Mouse (Mus musculus) CH12.LX (cell line): ENCODE measurements around the gene St6gal1. TPM values are rescaled to one million over a fixed set of nuclear protein-coding genes. Genes with fewer than 3 reads are reported as not detected.

ENCODE experiments used
- DNase-seq: peaks from one replicate; pipeline ENCODE4 v3.0.0-alpha.2; 2013; ENCODE audit errors: extremely low read depth
- H3K27ac ChIP-seq: 2 replicates; pipeline ENCODE4 v1.5.1; 2012; ENCODE audit warnings: low read depth, mild to moderate bottlenecking, control low read depth, moderate library complexity; ENCODE audit not compliant: insufficient read depth
- H3K27me3 ChIP-seq: replicated peaks from 2 replicates; pipeline ENCODE3; 2012; ENCODE audit warnings: inconsistent platforms
- H3K36me3 ChIP-seq, 2 experiments: replicated peaks in 1 of 2; 2 replicates each; pipeline versions ENCODE3 to v1.6.1; 2012; ENCODE audit warnings: inconsistent platforms in 1 of 2, low read length in 1 of 2, mild to moderate bottlenecking in 1 of 2, mixed read lengths in 1 of 2, moderate library complexity in 1 of 2; ENCODE audit not compliant: control insufficient read depth in 1 of 2, insufficient read depth in 1 of 2
- H3K4me1 ChIP-seq, 2 experiments: 2 replicates each; pipeline ENCODE4 v1.6.1; 2012; ENCODE audit warnings: inconsistent platforms in 1 of 2, moderate library complexity in 1 of 2; ENCODE audit not compliant: insufficient read depth in 2 of 2, control insufficient read depth in 1 of 2
- H3K4me2 ChIP-seq: 2 replicates; pipeline ENCODE4 v1.6.1; 2012; ENCODE audit warnings: low read depth, mild to moderate bottlenecking, control low read depth; ENCODE audit not compliant: poor library complexity, insufficient read depth, severe bottlenecking
- H3K4me3 ChIP-seq, 3 experiments: fragments of 150-350 bp in 1 of 3; sonication (generic) in 1 of 3; replicated peaks in 1 of 3; 2 replicates each; pipeline versions ENCODE3 to v1.5.1; 2011 to 2012; ENCODE audit warnings: low read depth in 2 of 3, low read length in 2 of 3, mild to moderate bottlenecking in 2 of 3, moderate library complexity in 2 of 3, control low read depth in 1 of 3, improper control_type of control experiment in 1 of 3, inconsistent platforms in 1 of 3, mixed read lengths in 1 of 3; ENCODE audit not compliant: poor library complexity in 1 of 3
- H3K79me2 ChIP-seq: replicated peaks from 2 replicates; pipeline ENCODE4 v1.6.1; 2012; ENCODE audit warnings: mild to moderate bottlenecking, moderate library complexity; ENCODE audit not compliant: control insufficient read depth, poor library complexity, insufficient read depth, severe bottlenecking; ENCODE audit errors: extremely low read depth
- H3K9ac ChIP-seq: 2 replicates; pipeline ENCODE4 v1.6.1; 2012; ENCODE audit warnings: low read depth, mild to moderate bottlenecking, control low read depth, moderate library complexity; ENCODE audit not compliant: insufficient read depth
- H3K9me3 ChIP-seq: replicated peaks from 2 replicates; pipeline ENCODE3; 2012; ENCODE audit warnings: low read length, inconsistent platforms, mixed read lengths
- BHLHE40 ChIP-seq: IDR thresholded peaks from 2 replicates; pipeline ENCODE4 v1.6.1; 2011; ENCODE audit warnings: mild to moderate bottlenecking, low read depth, low read length, improper control_type of control experiment
- CHD1 ChIP-seq: IDR thresholded peaks from 2 replicates; pipeline ENCODE4 v1.6.1; 2012; ENCODE audit warnings: low read depth, low read length, improper control_type of control experiment, inconsistent platforms
- CHD2 ChIP-seq: IDR thresholded peaks from 2 replicates; pipeline ENCODE4 v1.6.1; 2011; ENCODE audit warnings: low read length, improper control_type of control experiment
- CTCF ChIP-seq, 2 experiments: IDR thresholded peaks in 1 of 2; conservative IDR thresholded peaks in 1 of 2; 2 replicates each; pipeline ENCODE4 v1.5.1; 2011 to 2012; ENCODE audit warnings: low read depth in 2 of 2, low read length in 2 of 2, improper control_type of control experiment in 1 of 2, inconsistent platforms in 1 of 2, mild to moderate bottlenecking in 1 of 2, moderate library complexity in 1 of 2
- E2F4 ChIP-seq: IDR thresholded peaks from 2 replicates; pipeline ENCODE4 v1.6.1; 2011; ENCODE audit warnings: low read depth, low read length, improper control_type of control experiment; ENCODE audit not compliant: insufficient replicate concordance
- ELF1 ChIP-seq: IDR thresholded peaks from 2 replicates; pipeline ENCODE4 v1.6.1; 2014; ENCODE audit warnings: low read depth, mild to moderate bottlenecking, inconsistent platforms, low read length, improper control_type of control experiment
- EP300 ChIP-seq: IDR thresholded peaks from 2 replicates; pipeline ENCODE4 v1.6.1; 2011; ENCODE audit warnings: low read length, improper control_type of control experiment
- ETS1 ChIP-seq: conservative IDR thresholded peaks from 2 replicates; pipeline ENCODE4 v1.6.1; 2012; ENCODE audit warnings: low read depth, mild to moderate bottlenecking, inconsistent platforms, low read length, improper control_type of control experiment, moderate library complexity
- HCFC1 ChIP-seq: IDR thresholded peaks from 2 replicates; pipeline ENCODE4 v1.6.1; 2012; ENCODE audit warnings: low read depth, mild to moderate bottlenecking, inconsistent platforms, low read length, improper control_type of control experiment
- IRF4 ChIP-seq: IDR thresholded peaks from 2 replicates; pipeline ENCODE4 v1.6.1; 2014; ENCODE audit warnings: low read depth, mild to moderate bottlenecking, inconsistent platforms, low read length, improper control_type of control experiment
- JUN ChIP-seq: IDR thresholded peaks from 2 replicates; pipeline ENCODE4 v1.6.1; 2011; ENCODE audit warnings: low read depth, mild to moderate bottlenecking, low read length, improper control_type of control experiment, moderate library complexity; ENCODE audit not compliant: insufficient read depth
- KAT2A ChIP-seq: IDR thresholded peaks from 2 replicates; pipeline ENCODE4 v1.6.1; 2012; ENCODE audit warnings: low read length, improper control_type of control experiment, inconsistent platforms; ENCODE audit not compliant: insufficient replicate concordance
- MAFK ChIP-seq: IDR thresholded peaks from 2 replicates; pipeline ENCODE4 v1.6.1; 2011; ENCODE audit warnings: low read length, improper control_type of control experiment; ENCODE audit not compliant: insufficient replicate concordance
- MAX ChIP-seq: IDR thresholded peaks from 2 replicates; pipeline ENCODE4 v1.6.1; 2011; ENCODE audit warnings: low read length, improper control_type of control experiment
- MAZ ChIP-seq: IDR thresholded peaks from 2 replicates; pipeline ENCODE4 v1.6.1; 2012; ENCODE audit warnings: low read depth, mild to moderate bottlenecking, inconsistent platforms, low read length, improper control_type of control experiment, moderate library complexity
- MEF2A ChIP-seq: IDR thresholded peaks from 2 replicates; pipeline ENCODE4 v1.6.1; 2014; ENCODE audit warnings: low read depth, mild to moderate bottlenecking, inconsistent platforms, low read length, improper control_type of control experiment, borderline replicate concordance
- MXI1 ChIP-seq: IDR thresholded peaks from 2 replicates; pipeline ENCODE4 v1.6.1; 2011; ENCODE audit warnings: mild to moderate bottlenecking, low read depth, low read length, improper control_type of control experiment
- MYC ChIP-seq: IDR thresholded peaks from 2 replicates; pipeline ENCODE4 v1.6.1; 2011; ENCODE audit warnings: low read depth, mild to moderate bottlenecking, improper control_type of control experiment, low read length
- NELFE ChIP-seq: IDR thresholded peaks from 2 replicates; pipeline ENCODE4 v1.6.1; 2011; ENCODE audit warnings: low read depth, low read length, improper control_type of control experiment
- PAX5 ChIP-seq: IDR thresholded peaks from 2 replicates; pipeline ENCODE4 v1.6.1; 2012; ENCODE audit warnings: low read length, inconsistent platforms, mixed read lengths
- POLR2A ChIP-seq: IDR thresholded peaks from 2 replicates; pipeline ENCODE4 v1.6.1; 2011; ENCODE audit warnings: low read depth, mild to moderate bottlenecking, improper control_type of control experiment, low read length
- POLR2AphosphoS2 ChIP-seq: IDR thresholded peaks from 2 replicates; pipeline ENCODE4 v1.6.1; 2011; ENCODE audit warnings: low read depth, low read length, improper control_type of control experiment
- RAD21 ChIP-seq: IDR thresholded peaks from 2 replicates; pipeline ENCODE4 v1.6.1; 2011; ENCODE audit warnings: low read depth, mild to moderate bottlenecking, low read length, improper control_type of control experiment, moderate library complexity
- RCOR1 ChIP-seq: conservative IDR thresholded peaks from 2 replicates; pipeline ENCODE4 v1.6.1; 2012; ENCODE audit warnings: low read depth, mild to moderate bottlenecking, inconsistent platforms, low read length, improper control_type of control experiment
- SIN3A ChIP-seq: IDR thresholded peaks from 2 replicates; pipeline ENCODE4 v1.6.1; 2012; ENCODE audit warnings: low read length, improper control_type of control experiment, inconsistent platforms
- SMC3 ChIP-seq: IDR thresholded peaks from 2 replicates; pipeline ENCODE4 v1.6.1; 2011; ENCODE audit warnings: low read depth, low read length, improper control_type of control experiment
- TBP ChIP-seq: conservative IDR thresholded peaks from 2 replicates; pipeline ENCODE4 v1.6.1; 2011; ENCODE audit warnings: low read depth, low read length, improper control_type of control experiment
- TCF12 ChIP-seq: IDR thresholded peaks from 2 replicates; pipeline ENCODE4 v1.6.1; 2014; ENCODE audit warnings: low read depth, mild to moderate bottlenecking, inconsistent platforms, low read length, improper control_type of control experiment
- UBTF ChIP-seq: IDR thresholded peaks from 2 replicates; pipeline ENCODE4 v1.6.1; 2012; ENCODE audit warnings: low read depth, mild to moderate bottlenecking, inconsistent platforms, low read length, improper control_type of control experiment, moderate library complexity
- USF1 ChIP-seq: IDR thresholded peaks from 2 replicates; pipeline ENCODE4 v1.6.1; 2014; ENCODE audit warnings: low read depth, mild to moderate bottlenecking, inconsistent platforms, low read length, improper control_type of control experiment
- USF2 ChIP-seq: conservative IDR thresholded peaks from 2 replicates; pipeline ENCODE4 v1.6.1; 2011; ENCODE audit warnings: low read depth, low read length, improper control_type of control experiment
- ZC3H11A ChIP-seq: IDR thresholded peaks from 2 replicates; pipeline ENCODE4 v1.6.1; 2012; ENCODE audit warnings: low read depth, mild to moderate bottlenecking, inconsistent platforms, low read length, improper control_type of control experiment
- ZKSCAN1 ChIP-seq: IDR thresholded peaks from 2 replicates; pipeline ENCODE4 v1.6.1; 2012; ENCODE audit warnings: low read depth, inconsistent platforms, low read length, improper control_type of control experiment, borderline replicate concordance
- ZMIZ1 ChIP-seq: IDR thresholded peaks from 2 replicates; pipeline ENCODE4 v1.6.1; 2012; ENCODE audit warnings: low read depth, mild to moderate bottlenecking, inconsistent platforms, low read length, improper control_type of control experiment
- ZNF384 ChIP-seq: IDR thresholded peaks from 2 replicates; pipeline ENCODE4 v1.6.1; 2012; ENCODE audit warnings: low read depth, low read length, improper control_type of control experiment, inconsistent platforms
- dilution Hi-C: fragments of 300-500 bp; cut with MboI; formaldehyde crosslinking; loops from 2 replicates; pipeline ENCODE4 v1.14.3; 2020; ENCODE audit warnings: low sequenced_read_pairs; ENCODE audit not compliant: extremely low pct_unique_long_range_greater_than_20kb, extremely low pct_ligation_motif_present
- in situ Hi-C: fragments of 300-500 bp; cut with MboI; formaldehyde crosslinking; loops from 3 replicates; pipeline ENCODE4 v1.14.3; 2019; ENCODE audit warnings: low sequenced_read_pairs, low pct_ligation_motif_present, low pct_unique_long_range_greater_than_20kb, mixed read lengths
- polyA plus RNA-seq: library from polyadenylated mRNA; unstranded; fragments of >175 nt; gene quantifications from 2 replicates; pipeline ENCODE4 v1.2.1, GENCODE M21; 2012; ENCODE audit warnings: low read depth; ENCODE audit not compliant: insufficient read length
- total RNA-seq, 2 experiments: library from RNA; depleted of rRNA; stranded (reverse); fragments of 300-350 nt in 1 of 2; fragments of >200 nt in 1 of 2; gene quantifications; 2 replicates each; pipeline ENCODE4 v1.2.3; 2012 to 2014

Gene St6gal1
- total and polyA plus RNA-seq, 3 experiments = 64.5 to 168 (median 67.8) TPM

- Histone ChIP-seq H3K9me3 (no peaks in the 10 kb centered on the region), H3K4me2 (peak overlapping the region; percentile 82), H3K79me2 (peaks cover 30% of the 10 kb centered on the region)
- no peak for TF ChIP-seq JUN
- peak; percentile 2; the same call in 1 of the 2 replicates for TF ChIP-seq CHD1
- no peak for TF ChIP-seq MXI1
- no peak for TF ChIP-seq CTCF (conservative IDR thresholded peaks at IDR 0.05 in 1 of 2, IDR thresholded peaks at IDR 0.05 in 1 of 2; ENCODE audit: low read depth in 2 of 2, low read length in 2 of 2)
- no peak for TF ChIP-seq MYC
- TF ChIP-seq MAX = peak; percentile 34; the same call in 1 of the 2 replicates
- TF ChIP-seq KAT2A = no peak
- TF ChIP-seq HCFC1 = no peak
- TF ChIP-seq TBP = no peak
- TF ChIP-seq SIN3A = 0 out of 2 replicates have a peak, but pooled peaks have one; percentile 4
- no peak for TF ChIP-seq ZC3H11A
- TF ChIP-seq ZKSCAN1 = no peak
- TF ChIP-seq POLR2AphosphoS2 = no peak
- TF ChIP-seq RCOR1 = 0 out of 2 replicates have a peak, but pooled peaks have one; percentile 53
- no peak for TF ChIP-seq NELFE
- no peak for TF ChIP-seq E2F4
- TF ChIP-seq TCF12 = peak; percentile 62
- 0 out of 2 replicates have a peak, but pooled peaks have one; percentile 6 for TF ChIP-seq ETS1
- TF ChIP-seq USF2 = no peak
- no peak; the same call in 1 of the 2 replicates for TF ChIP-seq MAFK
- no peak for TF ChIP-seq ZNF384
- TF ChIP-seq ELF1 = no peak
- no peak for TF ChIP-seq RAD21
- no peak for TF ChIP-seq SMC3
- TF ChIP-seq MEF2A = peak; percentile 53
- TF ChIP-seq MAZ = no peak
- no peak for TF ChIP-seq PAX5
- TF ChIP-seq IRF4 = peak; percentile 15; the same call in 1 of the 2 replicates
- no peak for TF ChIP-seq ZMIZ1
- TF ChIP-seq USF1 = no peak
- no peak for TF ChIP-seq POLR2A
- peak; percentile 23; the same call in 1 of the 2 replicates for TF ChIP-seq EP300
- TF ChIP-seq BHLHE40 = no peak
- TF ChIP-seq CHD2 = no peak
- TF ChIP-seq UBTF = no peak
- TF ChIP-seq, all 38 proteins: peak for 9
- Histone ChIP-seq H3K27me3 (no peaks in the 10 kb centered on the region), H3K36me3 (peaks cover 0 to 39% of the 10 kb centered on the region in 2 experiments), H3K9ac (peak overlapping the region; percentile 85), H3K4me3 (peak overlapping the region; percentile 39 to 57 (median 42)), H3K4me1 (peaks cover 32 to 87% of the 10 kb centered on the region in 2 experiments), H3K27ac (peak overlapping the region; percentile 73)
- in situ Hi-C loops (no loop called here), dilution Hi-C loops (no loop called here)
- no peak for DNase-seq
These were observed 84.5 kb downstream of the St6gal1 start for GRCm38 (mm10) chr16:23309080-23309479.
